Mouse (Mus musculus): ENCODE data around the gene Racgap1. TPM values are rescaled to one million over a fixed set of nuclear protein-coding genes. Genes with fewer than 3 reads are reported as not detected.

Racgap1 gene
- total RNA-seq, 2 experiments from 2014 or later: 0.57 to 0.69 TPM

DNA sequence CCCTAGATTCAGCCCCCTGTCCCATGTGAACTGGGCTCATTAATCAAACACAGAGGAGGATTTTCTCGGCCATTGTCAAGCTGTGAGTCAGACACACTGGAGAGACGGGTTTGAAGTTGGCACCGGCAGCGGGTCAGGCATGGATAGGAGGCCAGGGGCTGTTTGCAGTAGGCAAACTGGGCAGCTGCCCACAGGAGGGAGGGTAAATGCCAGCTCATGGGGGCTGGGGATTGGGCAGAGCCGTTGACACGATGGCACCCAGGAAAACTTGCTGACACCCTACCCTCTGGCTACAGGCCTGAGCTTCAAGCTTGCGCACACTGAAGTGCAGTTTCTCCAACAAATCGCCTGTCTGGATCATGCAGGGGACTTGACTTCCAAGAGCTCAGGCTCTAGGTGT, 59.3 kb downstream of the Racgap1 start:
- DNase-seq (ENCODE audit: low spot score): no peak

GRCm38 (mm10) chr15:99590429-99591084, 60.9 kb downstream of the Racgap1 start, which contains the start of gene Aqp5:
Gene Aqp5 (plus strand): TSS chr15:99590782.
- no peak for DNase-seq (ENCODE audit: low spot score)

- DNase-seq (ENCODE audit: low spot score): no peak
Observed at GRCm38 (mm10) chr15:99589704-99590103, 61.8 kb downstream of the Racgap1 start.

- DNase-seq (ENCODE audit: low spot score): no peak
Observed at GRCm38 (mm10) chr15:99589237-99589636, 62.2 kb downstream of the Racgap1 start.

- DNase-seq (ENCODE audit: low spot score): no peak
Observed at GRCm38 (mm10) chr15:99586525-99586924, 64.9 kb downstream of the Racgap1 start.

DNA sequence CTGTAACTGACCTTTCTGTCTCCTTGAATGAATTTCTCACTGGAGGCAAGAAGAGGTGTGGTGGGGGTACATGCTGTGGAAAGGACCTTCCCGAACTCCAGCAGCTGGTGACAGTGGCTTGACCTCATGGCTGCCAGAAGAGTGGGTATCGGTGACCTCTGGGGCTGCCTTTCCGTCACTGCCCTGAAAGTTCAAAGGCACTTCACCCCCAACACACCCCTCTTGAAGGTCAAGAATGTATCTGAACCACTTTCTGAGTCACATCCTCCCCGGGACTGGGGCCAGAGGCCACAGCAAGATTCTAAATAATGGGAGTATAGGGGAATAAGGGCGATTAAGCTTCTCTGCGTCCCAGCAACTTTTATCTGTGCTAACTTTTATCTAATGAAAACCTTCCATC, 65.7 kb downstream of the Racgap1 start:
- no peak for DNase-seq (ENCODE audit: low spot score)

DNA sequence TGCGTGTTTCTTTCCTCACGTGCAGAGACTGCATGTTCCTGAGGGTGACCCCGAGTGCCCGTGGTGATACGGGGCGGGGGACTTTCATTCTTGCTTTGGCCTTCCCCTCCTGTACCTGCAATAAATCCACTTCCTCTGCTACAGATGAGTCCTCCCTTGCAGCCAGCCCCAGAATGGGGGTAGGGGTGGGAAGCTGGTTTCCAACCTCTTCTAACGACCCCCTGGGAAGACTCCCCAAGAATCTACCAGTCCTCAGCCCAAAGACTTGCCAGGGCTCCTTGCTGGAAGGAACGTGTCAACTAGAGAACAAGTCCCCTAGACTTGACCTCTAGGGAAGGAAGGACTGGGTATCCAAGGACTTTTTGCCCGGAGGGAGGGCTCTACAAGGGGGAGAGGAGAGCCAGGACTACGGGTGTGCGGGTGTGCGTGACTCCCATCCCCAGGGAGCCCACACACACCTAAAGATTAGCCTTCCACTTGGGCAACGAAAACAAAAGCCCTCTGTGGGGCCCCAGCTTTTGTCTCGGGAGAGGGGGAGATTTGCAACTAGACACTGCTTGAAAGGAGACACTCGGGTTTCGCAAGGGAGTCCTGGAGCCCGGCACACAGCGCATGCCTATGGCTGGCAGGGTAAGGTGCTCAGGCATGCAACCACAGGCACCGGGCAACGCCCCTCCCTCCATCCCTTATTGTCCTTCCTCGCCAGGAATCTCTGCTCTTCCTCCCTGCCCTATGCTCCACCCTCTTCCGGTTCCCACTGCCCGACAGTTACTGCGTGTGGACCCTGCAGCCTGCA, 66.9 kb downstream of the Racgap1 start:
- no peak for DNase-seq (ENCODE audit: low spot score)

DNA sequence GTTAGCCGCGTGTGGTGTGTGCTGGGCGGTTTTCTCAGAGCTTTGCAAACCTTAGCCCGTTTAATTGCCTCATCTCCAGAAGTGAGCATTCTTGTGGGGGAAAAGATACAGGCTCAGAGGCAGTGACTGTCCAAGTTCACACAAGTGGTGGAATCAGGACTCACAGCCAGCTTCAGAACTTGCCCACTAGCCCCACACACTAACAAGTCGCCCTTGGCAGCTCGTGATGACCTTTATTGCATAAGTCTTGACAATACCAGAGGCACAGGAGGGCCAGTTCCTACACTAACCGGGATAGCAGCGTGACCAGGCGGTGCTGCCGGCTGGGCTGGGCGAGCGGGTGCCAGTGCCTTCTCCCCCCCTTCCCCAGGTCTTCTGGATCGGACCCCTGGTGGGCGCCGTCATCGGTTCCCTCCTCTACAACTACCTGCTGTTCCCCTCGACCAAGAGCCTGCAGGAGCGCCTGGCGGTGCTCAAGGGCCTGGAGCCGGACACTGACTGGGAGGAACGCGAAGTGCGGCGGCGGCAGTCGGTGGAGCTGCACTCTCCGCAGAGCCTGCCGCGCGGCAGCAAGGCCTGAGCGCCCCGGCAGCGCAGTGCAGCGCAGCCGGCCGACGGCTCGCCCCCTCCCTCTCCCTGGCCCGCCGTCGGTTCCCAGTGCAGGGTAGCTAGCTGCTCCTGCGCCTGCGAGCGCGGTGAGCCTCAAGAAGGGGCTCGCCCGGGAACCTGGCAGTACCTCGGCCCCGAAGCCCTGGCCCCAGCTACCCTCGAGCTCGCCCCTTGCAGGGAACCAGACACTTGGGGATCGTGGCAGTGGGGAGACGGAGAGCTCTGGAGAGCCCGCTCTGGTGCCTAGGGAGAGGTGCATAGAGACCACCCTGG, 67.8 kb downstream of the Racgap1 start:
- DNase-seq (ENCODE audit: low spot score): peak; percentile 8

- DNase-seq (ENCODE audit: low spot score): no peak
Observed at GRCm38 (mm10) chr15:99578802-99579485, 72.5 kb downstream of the Racgap1 start, which contains the start of gene Aqp2. Gene Aqp2 (plus strand): TSS chr15:99579055.

Other genes with a start within 250 kb of the Racgap1 start
- gene Nckap5l, start 193.9 kb downstream of the Racgap1 start, total RNA-seq (2021): 1 to 10 TPM; 1.6 to 1.9 TPM
- gene Bcdin3d, start 176.9 kb downstream of the Racgap1 start, total RNA-seq (2021): 1 to 10 TPM; 4.2 to 5.1 TPM
- under 1 TPM in 1 of 2 experiments, not detected in 1; 0.12 TPM for gene Faim2, start 123.5 kb downstream of the Racgap1 start, total RNA-seq (2021)
- gene Aqp2, start 72.6 kb downstream of the Racgap1 start, total RNA-seq (2021): not detected
- under 1 TPM in 1 of 2 experiments, not detected in 1; 0.30 TPM for gene Aqp5, start 60.9 kb downstream of the Racgap1 start, total RNA-seq (2021)
- not detected for gene Aqp6, start 50.3 kb downstream of the Racgap1 start, total RNA-seq (2021)
- gene Asic1, start 18.7 kb upstream of the Racgap1 start, total RNA-seq (2021): under 1 TPM in 1 of 2 experiments, not detected in 1; 0.11 TPM
- 1 to 10 TPM; 5.8 to 7.4 TPM for gene Smarcd1, start 50.5 kb upstream of the Racgap1 start, total RNA-seq (2021)
- not detected for gene Gm17349, start 53.8 kb upstream of the Racgap1 start, total RNA-seq (2021)
- gene Gpd1, start 65.9 kb upstream of the Racgap1 start, total RNA-seq (2021): 100 to 1,000 TPM; 366 to 449 TPM
- 100 to 1,000 TPM; 139 to 156 TPM for gene Cox14, start 74.0 kb upstream of the Racgap1 start, total RNA-seq (2021)
- gene Cers5, start 121.2 kb upstream of the Racgap1 start, total RNA-seq (2021): 1 to 10 TPM; 2.9 to 6.2 TPM
- gene Lima1, start 223.8 kb upstream of the Racgap1 start, total RNA-seq (2021): 10 to 100 TPM in 1 of 2 experiments, 1 to 10 TPM in 1; 5.6 to 11.2 TPM